Mouse (Mus musculus) kidney, adult 11 months (tissue): Measurements from ENCODE around the gene Tent5c.
"Not testable (repeated sequence)": the region's sequence is repeated elsewhere in the genome, so short reads cannot be mapped to it uniquely, and the experiment has no call there.

Experiments
- DNase-seq: peaks from one replicate; pipeline ENCODE4 v3.0.0; 2022

Gene Tent5c

GRCm38 (mm10) chr3:100436756-100437155 lies 52.4 kb downstream of the Tent5c start:
- DNase-seq: no peak

GRCm38 (mm10) chr3:100431705-100432104 lies 57.4 kb downstream of the Tent5c start:
- no peak for DNase-seq

- DNase-seq: no peak
These were observed 58.4 kb downstream of the Tent5c start for GRCm38 (mm10) chr3:100430731-100431130.

DNA sequence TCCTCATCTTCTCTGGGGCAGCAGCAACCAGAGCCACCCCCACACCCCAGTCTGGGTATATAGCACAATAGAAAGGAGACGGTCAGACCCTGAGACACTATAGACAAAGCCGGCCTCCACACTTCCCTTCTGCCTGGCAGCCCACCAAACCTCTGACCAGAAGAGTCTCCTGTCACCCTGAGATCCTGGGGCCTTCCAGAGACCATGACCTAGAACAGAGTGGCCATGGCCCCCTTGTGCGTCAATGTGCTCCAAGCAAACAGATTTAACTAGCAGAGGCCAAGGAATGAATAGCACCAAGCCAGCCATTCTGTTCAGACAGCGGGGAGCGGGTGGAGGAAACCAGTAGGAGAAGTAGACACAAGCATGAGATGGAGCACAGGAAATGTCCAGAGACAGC lies 59.0 kb downstream of the Tent5c start:
- DNase-seq: no peak

GRCm38 (mm10) chr3:100429667-100430066 lies 59.5 kb downstream of the Tent5c start:
- no peak for DNase-seq

GRCm38 (mm10) chr3:100427548-100427947 lies 61.6 kb downstream of the Tent5c start:
- DNase-seq: no peak

- DNase-seq: peak; percentile 24
These were observed 66.5 kb downstream of the Tent5c start for GRCm38 (mm10) chr3:100422392-100423167.

- no peak for DNase-seq
These were observed 67.8 kb downstream of the Tent5c start for GRCm38 (mm10) chr3:100421354-100421753.

DNA sequence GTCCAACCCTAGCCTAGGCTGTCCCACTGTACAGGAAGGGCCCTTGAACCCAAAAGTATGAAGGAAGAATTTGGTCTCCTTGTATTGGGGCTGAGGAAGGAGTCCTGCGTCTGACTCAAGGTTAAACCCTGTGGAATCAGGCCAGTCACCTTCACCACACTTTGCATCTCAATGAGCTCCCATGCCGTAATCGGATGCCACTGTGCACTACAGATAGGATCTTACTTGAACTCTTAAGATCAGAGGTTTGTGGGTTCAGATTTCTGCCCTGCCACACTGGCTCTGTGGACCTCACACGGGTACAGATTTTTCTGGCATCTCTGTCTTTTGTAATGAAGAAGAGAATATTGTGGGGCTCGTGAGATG lies 68.5 kb downstream of the Tent5c start:
- no peak for DNase-seq

GRCm38 (mm10) chr3:100419962-100420690 lies 69.0 kb downstream of the Tent5c start:
- no peak for DNase-seq

GRCm38 (mm10) chr3:100418387-100418786 lies 70.7 kb downstream of the Tent5c start:
- DNase-seq: peak; percentile 43

GRCm38 (mm10) chr3:100417772-100418311 lies 71.3 kb downstream of the Tent5c start:
- no peak for DNase-seq

GRCm38 (mm10) chr3:100415671-100416070 lies 73.5 kb downstream of the Tent5c start:
- no peak for DNase-seq

GRCm38 (mm10) chr3:100413586-100413985 lies 75.5 kb downstream of the Tent5c start:
- not testable (repeated sequence) for DNase-seq

- DNase-seq: no peak
These were observed 77.2 kb downstream of the Tent5c start for GRCm38 (mm10) chr3:100411945-100412344.

GRCm38 (mm10) chr3:100409280-100409679 lies 79.8 kb downstream of the Tent5c start:
- no peak for DNase-seq

GRCm38 (mm10) chr3:100408351-100409043 lies 80.6 kb downstream of the Tent5c start:
- no peak for DNase-seq

DNA sequence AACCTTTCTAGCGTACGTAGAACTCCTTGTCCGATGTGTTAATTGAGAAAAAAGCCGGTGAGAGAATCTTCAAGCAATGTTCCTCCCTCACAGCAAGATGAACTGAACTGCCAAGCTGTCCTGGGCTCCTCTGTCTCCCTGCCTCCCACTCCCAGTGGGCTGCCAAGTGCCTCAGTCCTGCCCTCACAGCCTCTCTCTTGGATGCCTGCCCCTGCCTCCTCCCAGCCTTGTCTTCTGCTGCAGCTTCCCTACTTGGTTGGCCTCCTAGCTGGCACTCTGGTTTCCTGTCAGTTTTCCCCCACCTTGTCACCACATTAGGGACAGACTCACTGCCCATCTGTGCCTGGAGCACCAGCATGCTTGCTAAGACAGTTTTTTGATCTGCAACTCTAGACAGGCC lies 86.5 kb downstream of the Tent5c start:
- no peak for DNase-seq
